Mouse (Mus musculus): ENCODE results near the gene Rrp12.

The Rrp12 gene

GRCm38 (mm10) chr19:41847992-41848851 lies 47.8 kb downstream of the Rrp12 start, which contains the start of gene Frat2:
Frat2 (minus strand) TSS chr19:41848132.
- peak; percentile 94 for DNase-seq (ENCODE audit: low spot score)

- peak; percentile 74 for DNase-seq (ENCODE audit: low spot score)
These were observed 48.4 kb downstream of the Rrp12 start for GRCm38 (mm10) chr19:41847614-41847991.

- DNase-seq (ENCODE audit: low spot score): peak; percentile 60
These were observed 48.8 kb downstream of the Rrp12 start for GRCm38 (mm10) chr19:41847091-41847581.

GRCm38 (mm10) chr19:41846366-41847090 lies 49.4 kb downstream of the Rrp12 start:
- peak; percentile 50 for DNase-seq (ENCODE audit: low spot score)

- DNase-seq (ENCODE audit: low spot score): no peak
These were observed 51.6 kb downstream of the Rrp12 start for GRCm38 (mm10) chr19:41844345-41844744.

GRCm38 (mm10) chr19:41842706-41843105 lies 53.3 kb downstream of the Rrp12 start:
- DNase-seq (ENCODE audit: low spot score): no peak

- DNase-seq (ENCODE audit: low spot score): no peak
These were observed 53.8 kb downstream of the Rrp12 start for GRCm38 (mm10) chr19:41842196-41842595.

- DNase-seq (ENCODE audit: low spot score): no peak
These were observed 54.7 kb downstream of the Rrp12 start for GRCm38 (mm10) chr19:41841105-41841750.

- no peak for DNase-seq (ENCODE audit: low spot score)
These were observed 56.3 kb downstream of the Rrp12 start for GRCm38 (mm10) chr19:41839685-41840084.

- DNase-seq (ENCODE audit: low spot score): no peak
These were observed 57.2 kb downstream of the Rrp12 start for GRCm38 (mm10) chr19:41838808-41839207.

GRCm38 (mm10) chr19:41837917-41838261 lies 58.1 kb downstream of the Rrp12 start:
- no peak for DNase-seq (ENCODE audit: low spot score)

GRCm38 (mm10) chr19:41837194-41837916 lies 58.6 kb downstream of the Rrp12 start:
- peak; percentile 48 for DNase-seq (ENCODE audit: low spot score)

- no peak for DNase-seq (ENCODE audit: low spot score)
These were observed 59.3 kb downstream of the Rrp12 start for GRCm38 (mm10) chr19:41836719-41837118.

- DNase-seq (ENCODE audit: low spot score): peak; percentile 65
These were observed 60.2 kb downstream of the Rrp12 start for GRCm38 (mm10) chr19:41835816-41836215.

- no peak for DNase-seq (ENCODE audit: low spot score)
These were observed 60.6 kb downstream of the Rrp12 start for GRCm38 (mm10) chr19:41835407-41835806.

- no peak for DNase-seq (ENCODE audit: low spot score)
These were observed 63.3 kb downstream of the Rrp12 start for GRCm38 (mm10) chr19:41832501-41833201.

GRCm38 (mm10) chr19:41831718-41832391 lies 64.1 kb downstream of the Rrp12 start:
- peak; percentile 20 for DNase-seq (ENCODE audit: low spot score)

- DNase-seq (ENCODE audit: low spot score): peak; percentile 63
These were observed 64.8 kb downstream of the Rrp12 start for GRCm38 (mm10) chr19:41831101-41831570.

GRCm38 (mm10) chr19:41830106-41831031 lies 65.6 kb downstream of the Rrp12 start:
- peak; percentile 74 for DNase-seq (ENCODE audit: low spot score)
